Mouse (Mus musculus) liver, postnatal 0 days (tissue): Measurements from ENCODE around the gene Ccl7. TPM values are rescaled to one million over a fixed set of nuclear protein-coding genes. Genes with fewer than 3 reads are reported as not detected.

ENCODE experiments used
- ATAC-seq: fragments of 200-750 bp; cut with Nextera tagmentation; 2 replicates; pipeline ENCODE4 v1.8.0; 2017; ENCODE audit warnings: mild to moderate bottlenecking, moderate library complexity
- DNase-seq: peaks from one replicate; pipeline ENCODE4 v3.0.0-alpha.2; 2016
- H3K27ac ChIP-seq: fragments of 300-500 bp; sonication (generic); 2 replicates; pipeline ENCODE4 v1.5.1; 2014; ENCODE audit warnings: antibody characterized with exemption, moderate library complexity, mild to moderate bottlenecking, low read depth
- H3K27me3 ChIP-seq: fragments of 300-500 bp; sonication (generic); 2 replicates; pipeline ENCODE4 v1.6.1; 2014; ENCODE audit warnings: low read length, control low read depth, mixed read lengths; ENCODE audit not compliant: insufficient read depth
- H3K36me3 ChIP-seq: fragments of 300-500 bp; sonication (generic); replicated peaks from 2 replicates; pipeline ENCODE4 v1.6.1; 2014; ENCODE audit warnings: mild to moderate bottlenecking, control low read depth, low read length, moderate library complexity, mixed read lengths; ENCODE audit not compliant: insufficient read depth
- H3K4me1 ChIP-seq: fragments of 300-500 bp; sonication (generic); 2 replicates; pipeline ENCODE4 v1.6.1; 2014; ENCODE audit warnings: antibody characterized with exemption, mild to moderate bottlenecking, control low read depth; ENCODE audit not compliant: insufficient read depth
- H3K4me2 ChIP-seq: fragments of 300-500 bp; sonication (generic); 2 replicates; pipeline ENCODE4 v1.6.1; 2014; ENCODE audit warnings: low read depth, mild to moderate bottlenecking, low read length, moderate library complexity, mixed read lengths
- H3K4me3 ChIP-seq: fragments of 300-500 bp; sonication (generic); 2 replicates; pipeline ENCODE4 v1.5.1; 2014; ENCODE audit warnings: low read depth, low read length
- H3K9ac ChIP-seq: fragments of 300-500 bp; sonication (generic); replicated peaks from 2 replicates; pipeline ENCODE4 v1.6.1; 2014; ENCODE audit warnings: mild to moderate bottlenecking, moderate library complexity
- H3K9me3 ChIP-seq: fragments of 300-500 bp; sonication (generic); 2 replicates; pipeline ENCODE4 v1.6.1; 2016; ENCODE audit warnings: mild to moderate bottlenecking, control low read depth, low read length, mixed read lengths
- CTCF ChIP-seq: sonication (generic); IDR thresholded peaks from 2 replicates; pipeline ENCODE4 v1.5.1; 2016; ENCODE audit warnings: antibody characterized with exemption, low read depth
- EP300 ChIP-seq: IDR thresholded peaks from 2 replicates; pipeline ENCODE4 v1.6.1; 2016; ENCODE audit warnings: antibody characterized with exemption, low read depth, mild to moderate bottlenecking
- WGBS: fragments of 180-500 bp; shearing (Covaris S2); extraction: QIAGEN DNeasy Blood & Tissue Kit; methylation state at CpG from one replicate; pipeline ENCODE4 v1.1.7; 2014; ENCODE audit not compliant: insufficient replicate concordance; 5-methylcytosine and 5-hydroxymethylcytosine counted together
- polyA plus RNA-seq: library from polyadenylated mRNA; unstranded; fragments of >200 nt; fragmentation: Nextera tagmentation; extraction: Ambion mirVana; gene quantifications from 2 replicates; pipeline ENCODE4 v1.2.1, GENCODE M21; 2015

Gene Ccl7
- polyA plus RNA-seq, 1 experiment from 2014 or later, result 0.51 TPM

GRCm38 (mm10) chr11:82041671-82042080, 3.8 kb upstream of the Ccl7 start:
- H3K9ac ChIP-seq, result no peak overlapping the region
- H3K4me3 ChIP-seq, result no peak overlapping the region
- no peak overlapping the region for H3K4me2 ChIP-seq
- no peak overlapping the region for H3K27ac ChIP-seq
- no peak for ATAC-seq
- no peaks in the 10 kb centered on the region for H3K27me3 ChIP-seq
- no peaks in the 10 kb centered on the region for H3K9me3 ChIP-seq
- TF ChIP-seq CTCF (no peak), EP300 (no peak)
- H3K4me1 ChIP-seq, result no peaks in the 10 kb centered on the region
- 58% methylated on average over 4 of the region's 4 CpGs for WGBS
- no peaks in the 10 kb centered on the region for H3K36me3 ChIP-seq
- DNase-seq, result no peak

GRCm38 (mm10) chr11:82047746-82048415, 2.4 kb downstream of the Ccl7 start:
- WGBS, result 38% methylated on average over 6 of the region's 6 CpGs
- Histone ChIP-seq H3K4me1 (no peaks in the 10 kb centered on the region), H3K9me3 (no peaks in the 10 kb centered on the region), H3K4me3 (no peak overlapping the region), H3K27me3 (no peaks in the 10 kb centered on the region), H3K27ac (no peak overlapping the region), H3K9ac (no peak overlapping the region), H3K36me3 (no peaks in the 10 kb centered on the region), H3K4me2 (no peak overlapping the region)
- peak; percentile 63 for DNase-seq
- no peak for TF ChIP-seq EP300
- peak; percentile 77 for TF ChIP-seq CTCF
- ATAC-seq, result no peak

GRCm38 (mm10) chr11:82053849-82054248, 8.3 kb downstream of the Ccl7 start:
- H3K9ac ChIP-seq, result no peak overlapping the region
- no peak overlapping the region for H3K27ac ChIP-seq
- H3K4me3 ChIP-seq, result no peak overlapping the region
- no peaks in the 10 kb centered on the region for H3K27me3 ChIP-seq
- H3K4me1 ChIP-seq, result no peaks in the 10 kb centered on the region
- H3K4me2 ChIP-seq, result no peak overlapping the region
- no peaks in the 10 kb centered on the region for H3K36me3 ChIP-seq
- no peak for DNase-seq
- TF ChIP-seq EP300, result no peak
- TF ChIP-seq CTCF, result no peak
- H3K9me3 ChIP-seq, result no peaks in the 10 kb centered on the region
- ATAC-seq, result no peak
- 64% methylated on average over 7 of the region's 7 CpGs for WGBS

DNA sequence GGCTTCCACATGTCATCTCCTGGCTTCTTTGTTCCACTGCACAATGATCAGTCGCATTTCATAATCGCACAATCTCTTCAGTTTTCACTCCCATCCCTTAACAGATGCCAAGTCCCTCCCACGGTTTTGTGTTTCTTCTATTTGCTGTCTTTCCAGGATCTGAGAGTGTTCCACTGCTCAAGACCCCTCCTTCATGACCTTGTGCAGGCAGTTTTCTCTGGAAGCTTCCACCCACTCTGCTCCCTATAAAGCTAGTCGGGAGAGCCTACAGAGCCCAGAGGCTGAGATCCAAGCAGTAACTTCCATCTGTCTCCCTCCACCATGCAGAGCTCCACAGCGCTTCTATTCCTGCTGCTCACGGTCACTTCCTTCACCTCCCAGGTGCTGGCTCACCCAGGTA, 12.1 kb downstream of the Ccl7 start, which contains the start of gene Ccl11:
Gene Ccl11 (plus strand): TSS at position 178 of the 400 bp plus-strand sequence.
- H3K27ac ChIP-seq, result no peak within 1 kb of the TSS
- TF ChIP-seq EP300, result no peak
- no peak for TF ChIP-seq CTCF
- no peaks in the 10 kb centered on the region for H3K36me3 ChIP-seq
- no peak within 1 kb of the TSS for H3K9ac ChIP-seq
- WGBS, result 70% methylated on average over 6 of the region's 6 CpGs
- ATAC-seq (no peak), DNase-seq (no peak)
- no peak within 1 kb of the TSS for H3K4me3 ChIP-seq
- no peaks in the 10 kb centered on the region for H3K9me3 ChIP-seq
- no peaks in the 10 kb centered on the region for H3K27me3 ChIP-seq
- H3K4me1 ChIP-seq, result no peaks in the 10 kb centered on the region
- H3K4me2 ChIP-seq, result no peak within 1 kb of the TSS

GRCm38 (mm10) chr11:82062226-82062625, 16.7 kb downstream of the Ccl7 start:
- no peaks in the 10 kb centered on the region for H3K36me3 ChIP-seq
- TF ChIP-seq EP300 (no peak), CTCF (no peak)
- no peak overlapping the region for H3K4me3 ChIP-seq
- H3K9ac ChIP-seq, result no peak overlapping the region
- H3K9me3 ChIP-seq, result no peaks in the 10 kb centered on the region
- ATAC-seq, result no peak
- 60% methylated on average over 3 of the region's 3 CpGs for WGBS
- no peaks in the 10 kb centered on the region for H3K4me1 ChIP-seq
- DNase-seq, result no peak
- no peak overlapping the region for H3K4me2 ChIP-seq
- H3K27ac ChIP-seq, result no peak overlapping the region
- H3K27me3 ChIP-seq, result no peaks in the 10 kb centered on the region

- DNase-seq, result no peak
- TF ChIP-seq EP300 (no peak), CTCF (no peak)
- 56% methylated on average over 2 of the region's 2 CpGs for WGBS
- Histone ChIP-seq H3K27me3 (no peaks in the 10 kb centered on the region), H3K4me3 (no peak overlapping the region), H3K4me1 (no peaks in the 10 kb centered on the region), H3K36me3 (no peaks in the 10 kb centered on the region), H3K9ac (no peak overlapping the region), H3K9me3 (no peaks in the 10 kb centered on the region), H3K27ac (no peak overlapping the region), H3K4me2 (no peak overlapping the region)
- peak; percentile 78 for ATAC-seq
These were observed 17.9 kb downstream of the Ccl7 start for GRCm38 (mm10) chr11:82063454-82063853.
